Mouse (Mus musculus) cerebellum, adult 18-20 months (tissue): ENCODE measurements at regions not wholly inside any gene's neighbourhood (a gene's known extent, or its start where the extent isn't known, plus 50 kb on each side); places are given as distances from the start of the nearest gene placed in this dataset.

Experiments
- DNase-seq, 2 experiments: peaks; one replicate each; pipeline ENCODE4 v3.0.0; 2021

DNA sequence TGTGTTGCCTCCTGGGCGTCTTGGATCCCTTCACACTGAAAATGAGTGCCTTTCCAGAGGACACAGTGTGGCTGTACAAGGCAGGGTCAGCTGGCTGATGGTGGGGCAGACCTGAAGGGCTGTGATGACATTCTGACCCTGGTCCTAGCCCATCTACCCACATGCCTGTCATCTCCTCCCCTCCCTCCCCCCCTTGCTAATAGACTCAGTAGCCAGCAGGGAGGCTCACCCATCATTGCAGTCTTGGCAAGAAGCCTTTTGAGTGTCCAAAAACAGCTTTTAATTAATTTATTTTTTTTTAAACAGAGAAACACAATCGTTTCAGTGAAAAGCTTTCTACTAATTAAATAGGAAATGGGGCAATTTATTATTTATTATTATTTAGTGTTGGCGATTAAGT, 67.0 kb upstream of the Ssx2ip start:
- no peak for DNase-seq

DNA sequence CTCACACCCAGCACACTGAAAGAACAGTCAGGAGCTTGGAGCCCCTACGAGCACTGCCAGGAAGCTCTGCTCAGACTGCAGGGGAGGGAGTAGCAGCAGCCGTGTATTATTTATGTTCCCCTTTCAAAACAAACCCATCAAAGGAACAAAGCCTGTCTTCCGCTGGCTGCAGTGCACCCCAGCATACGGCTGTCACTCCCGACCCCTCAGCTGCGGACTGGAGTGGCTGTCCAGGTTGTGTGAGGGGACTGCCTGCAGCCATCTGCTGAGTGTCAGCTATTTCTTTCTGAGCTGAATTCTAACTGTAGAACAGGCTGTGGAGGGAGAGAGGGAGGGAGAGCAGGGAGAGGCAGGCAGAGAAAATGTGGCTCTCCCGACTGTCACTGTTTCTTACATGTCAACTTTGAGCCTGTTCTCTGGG, 66.6 kb upstream of the Ssx2ip start:
- no peak for DNase-seq

DNA sequence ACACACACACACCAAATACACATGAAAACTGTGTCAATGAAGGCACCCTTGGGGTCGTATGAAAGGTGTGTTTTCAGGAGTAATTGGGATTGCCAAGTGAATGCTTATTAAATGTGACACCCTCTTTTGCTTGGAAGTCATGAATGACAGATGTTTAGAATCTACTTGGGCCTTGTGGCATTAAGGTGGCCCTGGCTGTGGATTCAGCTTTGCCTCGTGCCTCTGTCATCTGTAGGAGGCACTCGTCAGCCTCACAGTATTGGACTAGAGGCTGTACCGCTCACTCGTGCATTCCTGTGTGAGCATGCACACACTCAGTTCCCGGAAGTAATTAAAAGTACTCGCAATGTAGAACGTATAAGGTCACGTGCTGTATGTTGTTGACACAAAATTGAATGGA, 66.0 kb upstream of the Ssx2ip start:
- DNase-seq: no peak

DNA sequence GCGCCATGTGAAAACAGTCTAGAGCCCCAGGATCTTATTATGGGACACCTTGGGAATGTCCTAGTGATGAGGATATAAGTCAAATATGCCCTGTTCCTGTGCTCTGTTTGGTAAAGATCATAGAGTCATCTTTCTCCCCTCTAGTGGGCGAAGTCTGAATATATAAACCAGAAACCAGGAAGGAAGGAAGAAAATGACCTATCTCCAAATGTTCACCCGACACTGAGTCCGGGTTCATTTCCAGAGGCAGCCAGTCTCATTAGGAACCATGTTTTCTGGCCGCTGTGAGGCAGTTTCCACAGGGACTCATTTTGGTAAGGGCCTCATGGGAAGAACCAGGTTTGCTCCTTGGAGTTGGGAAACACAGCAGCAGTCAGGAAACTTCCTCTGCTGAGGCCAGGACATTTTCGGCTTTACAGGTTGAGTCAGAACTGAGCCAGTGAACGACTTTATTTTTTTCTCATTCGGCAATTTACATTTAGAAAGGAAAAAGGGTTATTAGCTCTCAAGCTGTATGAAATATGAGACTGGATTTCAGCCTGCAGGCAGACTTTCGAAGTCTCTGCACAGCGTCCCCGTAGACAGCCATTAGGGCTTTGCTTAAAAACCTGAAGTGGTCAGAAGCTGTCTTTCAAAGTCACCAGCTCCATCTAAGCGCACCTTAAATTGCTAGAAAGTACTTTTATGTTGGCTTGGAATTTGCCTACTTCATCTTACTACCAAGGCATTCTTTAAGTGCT, 64.0 kb upstream of the Ssx2ip start:
- DNase-seq: no peak

DNA sequence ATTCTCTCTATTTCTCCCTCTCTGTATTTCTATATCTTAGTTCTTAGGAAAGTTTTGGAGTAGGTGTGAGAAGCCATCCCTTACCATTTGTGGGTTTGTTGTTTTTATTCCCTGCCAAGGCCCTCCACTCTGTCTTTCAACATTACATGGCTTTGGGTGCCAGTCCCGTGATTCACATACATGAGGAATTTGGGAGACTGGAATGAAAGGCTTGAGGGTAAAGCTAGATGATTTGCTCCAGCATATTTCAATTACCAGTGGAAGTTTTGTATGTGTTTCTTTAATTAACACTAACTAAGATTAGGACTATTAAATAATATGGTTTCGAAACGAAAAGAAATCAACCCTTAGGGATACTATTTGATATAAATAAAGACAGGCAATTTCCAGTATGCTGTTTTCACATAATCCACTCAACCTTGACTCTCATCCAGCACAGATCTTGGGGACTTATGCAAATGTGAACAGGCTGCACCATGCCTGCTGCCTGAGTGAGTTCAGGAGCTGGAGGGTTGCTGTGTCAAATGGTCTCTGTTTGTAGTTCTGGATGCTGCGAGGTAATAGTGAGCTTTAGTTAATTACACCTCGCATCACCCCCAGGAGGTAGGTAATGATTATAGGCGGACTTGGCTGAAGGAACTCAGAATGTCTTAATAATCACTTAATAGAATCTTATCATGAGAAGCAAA, 62.6 kb upstream of the Ssx2ip start:
- no peak for DNase-seq

DNA sequence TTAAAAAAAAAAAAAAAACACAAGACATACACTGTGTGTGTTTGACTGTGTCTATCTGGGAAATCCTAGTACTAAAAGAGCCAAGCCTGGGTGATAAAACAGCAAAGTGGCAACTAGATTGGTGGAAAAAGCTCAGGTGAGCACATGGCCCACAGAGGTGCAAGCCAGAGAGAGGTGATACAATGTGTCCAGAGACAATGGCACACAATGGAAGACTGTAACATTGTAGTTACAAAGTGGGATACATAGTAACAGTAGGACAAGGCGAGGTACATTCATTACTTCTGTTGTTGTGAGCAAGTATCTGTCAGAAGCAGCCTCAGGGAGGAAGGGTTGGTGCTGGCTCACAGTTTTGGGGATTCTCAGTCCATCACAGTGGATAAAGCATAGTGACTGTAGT, 61.7 kb upstream of the Ssx2ip start:
- DNase-seq: no peak

DNA sequence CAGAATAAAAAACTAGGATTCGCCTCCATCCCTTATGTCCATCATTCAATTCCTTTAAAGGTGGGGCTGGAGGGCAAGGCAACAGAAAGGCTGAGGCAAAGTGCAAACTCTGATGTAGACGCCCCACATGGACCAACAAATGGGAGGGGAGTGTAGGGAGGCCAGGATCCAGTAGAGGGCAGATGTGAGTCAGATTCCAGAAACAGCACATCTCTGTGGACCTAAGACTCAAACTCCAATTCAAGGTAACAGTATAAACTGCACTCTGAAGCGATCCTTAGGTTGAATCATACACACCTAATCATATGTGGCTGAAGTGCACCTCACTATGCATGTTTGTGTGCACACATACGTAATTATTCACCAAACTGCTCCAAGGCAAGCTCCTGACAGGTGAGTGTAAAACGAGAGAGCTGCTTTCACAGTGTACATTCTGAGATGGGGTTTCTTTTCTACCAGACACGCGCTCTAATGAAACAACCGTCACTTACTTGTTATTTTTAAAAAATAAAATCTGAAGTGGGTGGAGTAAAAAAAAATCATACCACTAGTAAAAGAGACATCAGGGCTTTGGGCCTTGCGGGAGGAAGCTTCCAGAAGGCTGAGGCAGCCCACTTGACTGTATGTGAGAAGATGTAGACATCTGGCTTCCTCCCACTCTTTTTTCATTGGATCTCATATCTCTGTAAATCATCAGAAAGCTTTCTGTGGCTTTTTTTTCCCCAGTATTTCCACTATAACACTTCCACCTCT, 60.6 kb upstream of the Ssx2ip start:
- peak; percentile 58 to 61 for DNase-seq

DNA sequence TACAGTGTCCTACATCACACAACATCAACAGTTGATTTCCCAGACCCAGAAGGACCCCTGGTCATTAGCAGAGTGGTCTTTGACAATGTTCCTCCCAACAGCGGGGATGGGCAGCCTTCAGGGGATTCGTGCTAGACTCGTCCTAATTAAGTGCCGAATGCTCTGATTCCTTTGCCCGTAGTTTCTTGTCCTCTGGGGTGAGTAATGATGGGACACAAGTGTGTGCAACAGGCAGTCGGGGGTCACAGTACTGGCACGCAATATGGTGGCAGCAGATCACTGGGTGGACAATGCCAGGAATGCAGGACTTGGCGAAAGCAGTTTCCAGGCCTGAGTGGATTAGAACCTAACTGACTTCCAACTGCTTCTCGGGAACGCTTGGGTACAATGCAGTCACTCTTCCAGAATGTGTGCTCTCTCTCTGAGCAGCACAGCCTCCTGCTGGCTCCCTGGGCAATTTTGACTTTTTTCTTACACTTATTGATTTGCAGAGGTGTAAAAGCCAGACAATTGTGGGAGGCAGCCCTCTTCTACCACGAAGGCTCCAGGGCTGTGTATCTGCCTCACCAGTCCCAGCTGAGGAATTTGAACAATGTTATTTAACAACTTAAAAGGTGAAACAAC, 59.9 kb upstream of the Ssx2ip start:
- no peak for DNase-seq

DNA sequence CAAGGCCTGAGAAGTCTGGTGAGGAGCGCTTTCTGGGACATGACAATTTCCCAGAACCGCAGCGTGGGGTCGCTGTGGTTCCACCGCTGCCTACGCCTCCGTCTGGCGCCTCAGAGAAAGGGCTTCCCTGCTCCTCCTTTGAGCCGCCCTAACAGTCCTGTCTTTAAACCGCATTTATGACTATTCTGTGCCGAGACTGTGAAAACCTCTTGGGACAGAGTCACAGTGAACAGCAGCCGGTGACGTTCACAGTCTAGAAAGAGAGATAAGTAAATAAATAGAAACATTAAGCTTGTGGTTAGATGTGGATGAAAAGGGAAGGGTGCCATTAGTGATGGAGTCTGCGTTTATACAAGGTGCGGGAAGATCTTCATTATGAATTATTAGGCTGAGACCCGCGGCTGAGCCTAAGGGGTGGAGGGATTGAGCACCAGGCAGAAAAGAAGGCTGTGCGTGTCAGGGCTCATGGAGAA, 59.1 kb upstream of the Ssx2ip start:
- peak; percentile 67 to 75 for DNase-seq

DNA sequence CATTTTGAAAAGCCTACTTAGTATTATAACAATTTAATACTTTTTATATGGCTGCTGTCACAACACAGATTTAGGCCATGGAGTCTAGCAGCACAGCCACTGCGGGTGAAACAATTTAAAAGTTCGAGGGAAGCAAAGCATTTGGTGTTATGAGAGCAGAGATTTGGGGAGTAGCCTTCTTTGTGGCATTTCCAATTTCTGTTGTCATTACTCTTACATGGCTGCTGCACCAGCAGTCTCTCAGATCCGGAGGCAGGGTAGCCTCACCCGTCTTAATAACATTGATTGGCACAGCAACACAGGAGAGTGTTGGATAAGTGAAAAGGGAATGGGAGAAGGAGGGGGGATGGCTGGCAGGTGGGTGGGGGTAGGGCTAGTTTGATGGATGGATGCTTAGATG, 58.5 kb upstream of the Ssx2ip start:
- DNase-seq: no peak

DNA sequence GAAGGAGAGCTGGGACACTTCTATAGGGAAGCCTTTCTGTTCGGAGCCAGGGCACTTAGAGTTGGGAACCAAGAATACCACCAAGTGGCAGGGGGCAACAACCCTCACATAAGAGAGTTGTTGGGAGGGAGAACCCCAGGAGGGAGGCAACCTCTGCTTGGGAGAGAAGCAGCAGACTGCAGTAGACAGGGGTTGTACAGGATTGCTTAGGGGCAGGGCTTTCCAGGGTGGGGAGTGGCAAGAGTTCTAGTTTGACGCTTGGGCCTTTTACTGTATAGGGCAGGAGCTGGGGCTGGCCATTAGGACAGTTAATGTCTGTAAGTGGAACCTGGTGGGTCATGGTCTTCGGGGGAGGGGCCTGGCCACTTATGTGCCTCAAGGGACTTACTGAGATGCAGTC, 57.1 kb upstream of the Ssx2ip start:
- DNase-seq: no peak

DNA sequence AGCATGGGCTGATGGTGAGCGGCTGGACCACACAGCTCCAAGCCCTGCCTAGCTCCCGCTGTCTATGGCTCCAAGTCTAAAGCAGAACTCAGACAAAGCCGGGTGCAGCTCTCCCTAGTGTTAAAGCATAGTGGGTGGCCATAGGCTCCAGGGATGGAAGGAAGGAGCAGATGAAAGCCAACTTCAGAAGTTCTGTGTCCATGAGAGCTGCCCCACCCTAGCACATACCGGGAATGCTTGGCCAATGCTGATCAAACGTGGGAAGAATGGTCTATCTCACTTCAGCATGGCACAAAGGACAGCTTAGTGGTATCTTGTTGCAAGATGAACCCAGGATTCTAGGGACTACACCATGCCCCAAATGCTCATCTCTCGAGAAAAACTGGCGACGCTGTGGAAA, 55.5 kb upstream of the Ssx2ip start:
- no peak for DNase-seq

DNA sequence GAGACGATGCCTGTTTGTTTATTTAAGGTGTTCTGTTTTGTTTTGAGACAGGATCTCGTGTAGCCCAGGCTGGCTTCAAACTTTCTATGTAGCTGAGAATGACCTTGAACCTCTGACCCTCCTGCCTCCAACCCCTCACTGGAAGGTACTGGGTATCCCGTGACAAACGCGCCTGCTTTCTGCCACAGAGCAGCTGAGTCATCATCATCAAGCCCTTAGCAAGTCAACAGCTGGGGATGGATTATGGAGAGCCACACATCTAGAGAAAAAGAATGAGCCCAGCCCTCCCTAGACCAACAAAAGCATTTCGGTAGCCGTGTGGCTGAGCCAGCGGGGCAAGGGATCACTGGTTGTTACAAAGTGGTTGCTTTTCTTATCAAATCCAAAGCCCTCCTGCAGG, 55.0 kb upstream of the Ssx2ip start:
- DNase-seq: no peak

DNA sequence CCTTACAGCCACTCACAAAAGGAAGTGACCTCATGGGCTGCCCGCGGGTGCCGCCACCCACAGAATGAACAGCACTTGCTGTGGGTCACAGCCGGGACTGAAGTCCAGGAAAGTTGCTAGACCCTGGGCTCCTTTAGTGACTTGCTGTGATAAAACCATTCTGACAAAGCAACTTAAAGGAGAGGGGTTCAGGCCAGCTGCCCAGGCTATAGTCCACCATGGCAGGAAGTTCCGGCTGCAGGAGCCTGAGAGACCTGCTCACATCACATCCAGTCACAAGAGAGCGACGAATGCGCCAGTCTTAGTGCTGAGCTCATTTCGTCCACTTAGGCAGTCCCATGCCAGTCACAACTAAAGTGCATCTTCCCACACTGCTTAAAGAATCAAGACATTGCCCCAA, 54.3 kb upstream of the Ssx2ip start:
- DNase-seq: no peak

DNA sequence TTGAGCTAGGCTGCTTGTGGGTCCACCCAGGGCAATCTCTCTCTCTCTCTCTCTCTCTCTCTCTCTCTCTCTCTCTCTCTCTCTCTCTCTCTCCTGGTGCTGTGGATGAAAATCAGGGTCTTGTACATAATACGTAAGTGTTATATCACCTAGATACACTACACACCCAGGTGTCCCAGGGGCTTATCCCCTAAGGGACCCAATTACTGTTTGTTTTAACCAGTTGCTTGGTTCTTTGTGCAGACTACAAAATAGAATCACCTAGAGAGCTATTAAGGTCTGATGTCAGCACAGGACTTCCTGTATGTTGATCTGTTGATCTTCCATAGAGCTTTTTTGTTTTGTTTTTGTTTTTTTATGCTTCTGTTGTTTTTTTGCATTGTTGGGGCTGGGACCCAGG, 53.0 kb upstream of the Ssx2ip start:
- DNase-seq: no peak

DNA sequence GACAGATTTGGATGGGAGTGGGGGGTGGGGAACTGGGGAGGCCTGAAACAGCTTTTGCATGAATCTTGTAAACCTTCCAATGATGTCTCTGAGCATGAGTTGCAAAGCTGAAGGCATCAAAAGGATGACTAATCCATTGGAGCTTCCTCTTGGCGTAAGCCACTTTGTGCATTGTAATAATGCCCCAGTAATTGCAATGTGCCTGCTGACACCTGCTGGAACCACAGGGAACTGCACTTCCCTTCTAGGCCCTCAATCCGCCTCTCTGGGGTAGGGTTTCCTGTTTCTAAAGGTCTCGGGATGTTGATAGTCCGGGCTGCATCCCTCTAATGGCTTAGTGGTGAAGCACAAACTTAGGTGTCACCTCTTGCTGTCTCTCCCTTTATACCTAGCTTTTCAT, 52.3 kb upstream of the Ssx2ip start:
- DNase-seq: peak in 1 of 2 experiments; percentile 17

DNA sequence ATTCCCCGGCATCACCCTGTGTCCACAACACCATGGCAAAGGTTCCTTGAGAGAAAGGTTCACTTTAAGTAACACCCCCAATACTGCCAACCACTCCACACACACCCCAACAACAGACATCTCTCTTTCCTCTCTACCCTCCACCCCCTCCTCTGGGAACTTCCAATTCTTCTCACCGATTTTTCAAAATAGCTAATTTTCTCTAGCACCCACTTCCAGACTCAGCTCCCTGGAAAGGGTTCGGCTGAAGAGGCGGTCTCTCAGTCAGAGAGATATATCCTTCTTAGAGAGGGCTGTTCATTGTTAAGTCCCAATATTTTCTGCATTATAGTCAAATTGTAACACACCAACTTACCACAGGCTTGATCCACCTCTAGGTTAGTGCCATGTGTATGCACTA, 50.5 kb upstream of the Ssx2ip start:
- no peak for DNase-seq
